Mouse (Mus musculus): ENCODE data around the gene Hpdl.

DNA sequence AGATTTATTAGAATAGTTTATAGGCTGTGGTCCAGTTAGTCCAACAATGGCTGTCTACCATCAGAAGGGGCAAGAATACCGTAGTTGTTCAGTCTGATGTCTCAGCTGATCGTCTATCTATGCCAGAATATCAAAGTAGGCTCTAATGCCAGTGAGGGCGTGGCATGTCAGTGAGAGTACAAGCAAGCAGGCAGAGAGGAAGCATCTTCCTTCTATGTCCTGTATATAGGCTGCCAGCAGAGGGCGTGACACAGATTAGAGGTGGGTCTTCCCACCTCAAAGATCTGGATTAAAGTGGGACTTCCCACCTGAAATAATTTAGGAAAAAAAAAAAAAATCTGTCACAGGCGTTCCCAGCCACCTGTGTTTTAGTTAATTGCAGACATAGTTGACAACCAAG is 21.6 kb downstream of the Hpdl start:
- TF ChIP-seq CTCF (IDR thresholded peaks at IDR 0.05; ENCODE audit: low read depth, low read length) (0 out of 2 replicates have a peak, but pooled peaks have one; percentile 6), GATA1 (IDR thresholded peaks at IDR 0.05; ENCODE audit: borderline replicate concordance, low read length) (no peak), TAL1 (conservative IDR thresholded peaks at IDR 0.05; ENCODE audit: low read depth, low read length) (no peak)

All from G1E (cell line).